In the genomic region with DNA sequence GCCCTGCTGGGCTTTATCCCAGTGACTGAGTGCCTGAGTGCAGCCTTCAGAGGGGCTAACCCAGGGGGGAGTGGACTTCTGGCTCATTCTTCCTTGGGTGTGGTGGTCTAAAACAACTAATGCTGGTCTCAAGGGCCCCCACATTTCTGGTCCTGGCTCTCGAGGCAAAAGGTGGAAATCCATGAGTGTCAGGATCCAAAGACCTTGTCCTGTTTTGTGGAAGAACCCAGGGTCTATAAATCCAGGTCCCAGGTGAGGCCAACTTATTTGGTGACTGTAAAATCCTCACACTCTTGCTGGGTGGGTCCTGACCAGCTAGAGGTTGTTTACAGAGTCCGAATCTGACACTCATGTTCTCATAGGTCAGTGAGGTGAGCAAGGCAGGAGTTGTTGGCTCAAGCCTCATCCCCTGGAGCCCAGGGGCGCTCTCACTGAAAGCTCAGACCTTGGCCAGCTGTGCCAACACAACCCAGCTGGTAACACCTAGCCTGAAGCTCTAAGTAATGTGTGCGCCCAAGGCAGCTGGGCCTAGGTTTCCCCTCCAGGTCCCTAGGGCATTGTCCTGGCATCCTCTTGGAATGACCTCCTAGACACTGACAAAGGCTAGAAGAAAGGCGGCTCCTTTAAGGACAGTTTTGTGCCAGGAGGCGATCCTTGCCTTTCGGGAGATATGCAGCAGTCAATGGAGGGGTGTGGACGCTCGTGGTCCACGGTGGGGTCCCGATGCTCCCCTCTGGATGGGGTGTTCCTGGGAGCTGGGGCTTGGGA, we compare ENCODE assay signal across 8 mouse cellular contexts. TPM values are rescaled to one million over a fixed set of nuclear protein-coding genes. Genes with fewer than 3 reads are reported as not detected.
A peak's percentile ranks its signal among the peaks of the same experiment; 100 is the strongest.
DNase-seq lines count a peak whose midpoint lies in the region; ATAC-seq and TF ChIP-seq lines count a peak whose summit lies in the region.

No protein-coding gene starts in this region.

- no peak for TF ChIP-seq EP300 in liver, embryonic 14.5 days (IDR thresholded peaks at IDR 0.05; ENCODE audit: low read depth)

- no peaks in the 10 kb centered on the region for H3K27me3 ChIP-seq in embryonic facial prominence, embryonic 12.5 days
- no peaks in the 10 kb centered on the region for H3K27me3 ChIP-seq in hindbrain, postnatal 0 days (ENCODE audit: insufficient read depth, low read length)
- H3K27me3 ChIP-seq in liver, embryonic 14.5 days (ENCODE audit: control insufficient read depth, insufficient read depth, low read length) = peaks cover 31% of the 10 kb centered on the region

- peak overlapping the region; percentile 44; the same call in 1 of the 2 replicates for H3K9ac ChIP-seq in embryonic facial prominence, embryonic 12.5 days
- H3K9ac ChIP-seq in hindbrain, postnatal 0 days (replicated peaks; ENCODE audit: low read length) = peak overlapping the region; percentile 33
- H3K9ac ChIP-seq in liver, embryonic 14.5 days (replicated peaks) = no peak overlapping the region

- H3K4me1 ChIP-seq in embryonic facial prominence, embryonic 12.5 days = peaks cover 85% of the 10 kb centered on the region
- peaks cover 67% of the 10 kb centered on the region for H3K4me1 ChIP-seq in hindbrain, postnatal 0 days (ENCODE audit: insufficient read depth, low read length)
- peaks cover 0 to 41% of the 10 kb centered on the region in 2 experiments; a peak in 3 of 4 replicates for H3K4me1 ChIP-seq in liver, embryonic 14.5 days (replicated peaks; ENCODE audit: control insufficient read depth in 2 of 2, insufficient read depth in 2 of 2, low read length in 1 of 2)

- WGBS in embryonic facial prominence, embryonic 12.5 days = 20% methylated on average over 11 of the region's 11 CpGs
- 31% methylated on average over 11 of the region's 11 CpGs for WGBS in hindbrain, postnatal 0 days
- 32% methylated on average over 11 of the region's 11 CpGs for WGBS in liver, embryonic 14.5 days (ENCODE audit: insufficient replicate concordance)

- no peak for TF ChIP-seq CTCF in layer of hippocampus, adult 2 months (conservative IDR thresholded peaks at IDR 0.05)
- TF ChIP-seq CTCF in hindbrain, postnatal 0 days (IDR thresholded peaks at IDR 0.05; ENCODE audit: low read depth) = no peak
- no peak for TF ChIP-seq CTCF in liver, embryonic 14.5 days (IDR thresholded peaks at IDR 0.05; ENCODE audit: low read depth)

- no peaks in the 10 kb centered on the region for H3K9me3 ChIP-seq in embryonic facial prominence, embryonic 12.5 days
- H3K9me3 ChIP-seq in hindbrain, postnatal 0 days (ENCODE audit: low read length) = no peaks in the 10 kb centered on the region
- no peaks in the 10 kb centered on the region for H3K9me3 ChIP-seq in liver, embryonic 14.5 days (ENCODE audit: control insufficient read depth, low read length)

- H3K27ac ChIP-seq in layer of hippocampus, adult 2 months = peak overlapping the region; percentile 82
- peak overlapping the region; percentile 24 for H3K27ac ChIP-seq in embryonic facial prominence, embryonic 12.5 days
- H3K27ac ChIP-seq in hindbrain, postnatal 0 days = peak overlapping the region; percentile 76
- no peak overlapping the region for H3K27ac ChIP-seq in liver, embryonic 14.5 days

- H3K4me2 ChIP-seq in embryonic facial prominence, embryonic 12.5 days (replicated peaks) = peak overlapping the region; percentile 95
- H3K4me2 ChIP-seq in hindbrain, postnatal 0 days (ENCODE audit: low read depth, low read length) = peak overlapping the region; percentile 45
- peak overlapping the region; percentile 47 for H3K4me2 ChIP-seq in liver, embryonic 14.5 days (ENCODE audit: low read depth)

- no peaks in the 10 kb centered on the region; the same call in 1 of the 2 replicates for H3K36me3 ChIP-seq in embryonic facial prominence, embryonic 12.5 days
- H3K36me3 ChIP-seq in hindbrain, postnatal 0 days (ENCODE audit: insufficient read depth, low read length) = no peaks in the 10 kb centered on the region
- H3K36me3 ChIP-seq in liver, embryonic 14.5 days (replicated peaks; ENCODE audit: control insufficient read depth, insufficient read depth, low read depth) = no peaks in the 10 kb centered on the region

- no peak for DNase-seq in layer of hippocampus, adult 2 months (ENCODE audit: low spot score in 2 of 2)
- DNase-seq in layer of hippocampus, postnatal 36 days = no peak
- no peak for DNase-seq in hindbrain, postnatal 0 days (ENCODE audit: low spot score)
- DNase-seq in liver, embryonic 14.5 days (ENCODE audit: low read depth in 3 of 3, low spot score in 3 of 3) = no peak
- DNase-seq in natural killer cell, adult 2 months (ENCODE audit: low spot score in 2 of 2) = no peak
- no peak for DNase-seq in layer of hippocampus, adult 11-12 months (ENCODE audit: low spot score)
- no peak for DNase-seq in right cerebral cortex, postnatal 36 days (ENCODE audit: low spot score in 2 of 2)

- ATAC-seq in embryonic facial prominence, embryonic 12.5 days (ENCODE audit: insufficient number of reproducible peaks, insufficient read depth, low FRiP score, low TSS enrichment) = no peak
- ATAC-seq in hindbrain, postnatal 0 days = no peak
- ATAC-seq in liver, embryonic 14.5 days (ENCODE audit: insufficient read depth) = no peak

- H3K4me3 ChIP-seq in layer of hippocampus, adult 2 months = peak overlapping the region; percentile 40
- peak overlapping the region; percentile 19; the same call in 1 of the 2 replicates for H3K4me3 ChIP-seq in embryonic facial prominence, embryonic 12.5 days
- peak overlapping the region; percentile 2; the same call in 1 of the 2 replicates for H3K4me3 ChIP-seq in hindbrain, postnatal 0 days (ENCODE audit: low read length)
- no peak overlapping the region for H3K4me3 ChIP-seq in liver, embryonic 14.5 days (ENCODE audit: insufficient read depth in 1 of 2, low read depth in 2 of 2, low read length in 2 of 2)

RNA-seq across cellular contexts. Expression of a gene that starts 8.1 kb away (rescaled TPM):
- total RNA-seq in layer of hippocampus, adult 2 months (2021) = 10 to 100 TPM; 19.9 to 20.7 TPM
- total RNA-seq in layer of hippocampus, postnatal 36 days (2021) = 10 to 100 TPM; 19.6 to 20.0 TPM
- 16.8 and 18.8 TPM in 2 replicates for polyA plus RNA-seq in embryonic facial prominence, embryonic 12.5 days (2016; fragmentation: Nextera tagmentation; extraction: Ambion mirVana)
- 31.1 and 43.1 TPM in 2 replicates for total RNA-seq in hindbrain, postnatal 0 days (2014; rRNA removed)
- 8.8 and 9.1 TPM in 2 replicates for polyA plus RNA-seq in hindbrain, postnatal 0 days (2015; fragmentation: Nextera tagmentation; extraction: Ambion mirVana)
- 1.5 and 1.6 TPM in 2 replicates for polyA plus RNA-seq in liver, embryonic 14.5 days (2012; rRNA removed)
- 0.75 and 1.2 TPM in 2 replicates for polyA plus RNA-seq in liver, embryonic 14.5 days (2014; fragmentation: Nextera tagmentation; extraction: Ambion mirVana)

Comparison
In these comparisons a context has a peak if more than half of its experiments do, and no peak if none do; other contexts are left out.
1. H3K4me3 ChIP-seq: peak in layer of hippocampus, adult 2 months (single experiment), embryonic facial prominence, embryonic 12.5 days (single experiment) and hindbrain, postnatal 0 days (single experiment); none in liver, embryonic 14.5 days (0 of 2).
2. H3K4me2 ChIP-seq: peak in every context shown above with its lines; median percentile 95 in embryonic facial prominence, embryonic 12.5 days; 47 in liver, embryonic 14.5 days; 45 in hindbrain, postnatal 0 days.